Mouse (Mus musculus) effector memory CD4-positive, alpha-beta T cell, adult 7 months (primary cell): ENCODE measurements around the gene Crabp2. TPM values are rescaled to one million over a fixed set of nuclear protein-coding genes. Genes with fewer than 3 reads are reported as not detected.

Experiments used
- polyA plus RNA-seq: library from polyadenylated mRNA; unstranded; fragments of 100-300 nt; shearing (Covaris generic); gene quantifications from one replicate; pipeline ENCODE4 v1.2.1, GENCODE M21; 2017

Gene Crabp2
- polyA plus RNA-seq: not detected

GRCm38 (mm10) chr3:87948378-87949265 is at the start of gene Crabp2:
Crabp2 (plus strand) TSS chr3:87948666.

GRCm38 (mm10) chr3:87905880-87906485 is 42.5 kb upstream of the Crabp2 start, which contains the start of gene Hdgf:
Hdgf (plus strand) TSS chr3:87906321.

GRCm38 (mm10) chr3:87919336-87920108 is 28.9 kb upstream of the Crabp2 start, which contains the start of gene Mrpl24:
Mrpl24 (plus strand) TSS chr3:87919506.

GRCm38 (mm10) chr3:87930078-87930795 is 18.2 kb upstream of the Crabp2 start, which contains the start of the genes Isg20l2 and Rrnad1:
Isg20l2 (plus strand) TSS chr3:87930314.
Rrnad1 (minus strand) TSS chr3:87930717.

GRCm38 (mm10) chr3:87970939-87971488 is 22.5 kb downstream of the Crabp2 start, which contains the start of gene Nes:
Nes (plus strand) TSS chr3:87971078.

GRCm38 (mm10) chr3:88000181-88000580 is 51.7 kb downstream of the Crabp2 start, which contains the start of gene Bcan:
Bcan (minus strand) TSS chr3:88000230.

Other genes starting within 250 kb of the Crabp2 start
- not detected for gene Lrrc71, start 200.0 kb upstream of the Crabp2 start, polyA plus RNA-seq
- gene Ntrk1, start 153.5 kb upstream of the Crabp2 start, polyA plus RNA-seq: not detected
- gene Insrr, start 151.7 kb upstream of the Crabp2 start, polyA plus RNA-seq: 0.37 TPM
- gene Pear1, start 124.4 kb upstream of the Crabp2 start, polyA plus RNA-seq: 32.0 TPM
- gene Sh2d2a, start 101.9 kb upstream of the Crabp2 start, polyA plus RNA-seq: 505 TPM
- gene Prcc, start 63.1 kb upstream of the Crabp2 start, polyA plus RNA-seq: 11.7 TPM
- 142 TPM for gene Hdgf, start 42.3 kb upstream of the Crabp2 start, polyA plus RNA-seq
- gene Mrpl24, start 29.2 kb upstream of the Crabp2 start, polyA plus RNA-seq: 136 TPM
- 31.6 TPM for gene Isg20l2, start 18.4 kb upstream of the Crabp2 start, polyA plus RNA-seq
- 17.3 TPM for gene Rrnad1, start 17.9 kb upstream of the Crabp2 start, polyA plus RNA-seq
- gene Nes, start 22.4 kb downstream of the Crabp2 start, polyA plus RNA-seq: 0.37 TPM
- not detected for gene Bcan, start 51.6 kb downstream of the Crabp2 start, polyA plus RNA-seq
- not detected for gene Hapln2, start 78.9 kb downstream of the Crabp2 start, polyA plus RNA-seq
- gene Gpatch4, start 94.4 kb downstream of the Crabp2 start, polyA plus RNA-seq: 12.0 TPM
- gene Naxe, start 109.8 kb downstream of the Crabp2 start, polyA plus RNA-seq: 47.5 TPM
- gene Ttc24, start 129.6 kb downstream of the Crabp2 start, polyA plus RNA-seq: not detected
- 0.30 TPM for gene Iqgap3, start 133.3 kb downstream of the Crabp2 start, polyA plus RNA-seq
- 168 TPM for gene Mef2d, start 193.7 kb downstream of the Crabp2 start, polyA plus RNA-seq